Mouse (Mus musculus): ENCODE results near the gene Rtl1. TPM values are rescaled to one million over a fixed set of nuclear protein-coding genes. Genes with fewer than 3 reads are reported as not detected.

Rtl1 gene
- 0.02 and 0.04 TPM in 2 replicates for polyA plus RNA-seq (2012; rRNA removed)

DNA sequence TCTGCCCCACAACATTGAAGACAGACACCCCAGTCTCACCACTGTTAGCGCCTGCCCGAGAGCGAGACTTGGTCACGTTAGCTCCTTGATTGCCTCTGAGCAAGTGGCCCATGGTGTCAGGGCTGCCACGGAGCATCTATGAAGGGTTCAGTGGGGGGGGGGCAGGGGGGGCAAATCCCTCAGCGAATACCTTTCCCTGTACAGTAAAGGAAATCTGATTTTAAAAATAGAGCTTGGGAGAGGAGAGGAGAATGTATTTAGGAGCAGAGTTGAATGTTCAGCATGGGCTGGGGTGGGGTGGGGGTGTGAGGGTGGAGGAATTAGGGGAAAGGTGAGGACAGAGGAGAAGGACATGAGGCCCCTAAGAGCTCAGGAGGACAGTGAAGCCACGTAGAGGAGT lies at the start of gene Rtl1:
TSS of gene Rtl1 (minus strand) at position 101 of the 400 bp plus-strand sequence.
- Histone ChIP-seq H3K27ac (ENCODE audit: insufficient read depth, low read length) (no peak within 1 kb of the TSS), H3K4me1 (ENCODE audit: control insufficient read depth, insufficient read depth, low read length) (peaks cover 2% of the 10 kb centered on the region; the same call in 1 of the 2 replicates), H3K4me3 (ENCODE audit: insufficient read depth, low read length) (no peak within 1 kb of the TSS)
- TF ChIP-seq POLR2A (IDR thresholded peaks at IDR 0.05; ENCODE audit: extremely low read depth, insufficient read depth, low read length): no peak
- no peak for TF ChIP-seq CTCF (IDR thresholded peaks at IDR 0.05; ENCODE audit: extremely low read depth, insufficient read depth, low read length)

DNA sequence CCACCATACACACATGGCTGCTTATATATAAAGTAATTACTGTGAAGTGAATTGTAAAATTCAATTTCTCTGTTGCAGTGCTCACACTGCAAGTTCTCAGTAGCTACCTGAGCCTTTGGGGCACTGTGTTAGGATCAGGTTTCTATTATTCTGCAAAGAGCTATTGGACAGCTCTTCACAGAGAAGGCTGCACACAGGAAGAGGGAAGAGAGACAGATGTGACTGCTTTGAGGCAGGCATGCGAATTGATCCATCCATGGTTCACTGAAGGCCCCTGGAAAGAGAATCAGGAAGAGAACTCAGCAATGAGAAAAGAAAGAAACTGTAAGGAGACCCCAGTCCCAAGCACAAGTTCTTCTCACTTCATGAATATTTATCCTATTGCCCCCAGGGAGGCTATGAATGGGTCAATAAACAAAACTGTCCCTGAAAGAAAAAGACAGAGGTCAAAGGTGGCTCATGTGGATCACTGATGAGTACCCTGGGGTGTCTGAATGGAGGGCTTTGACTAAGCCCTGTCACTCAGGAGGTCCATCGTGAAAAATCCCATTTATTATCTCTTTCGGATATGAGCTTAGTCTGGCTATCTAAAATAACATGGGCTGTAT lies 40.5 kb upstream of the Rtl1 start:
- Histone ChIP-seq H3K27ac (ENCODE audit: insufficient read depth, low read length) (no peak overlapping the region), H3K4me1 (ENCODE audit: control insufficient read depth, insufficient read depth, low read length) (no peaks in the 10 kb centered on the region), H3K4me3 (ENCODE audit: insufficient read depth, low read length) (no peak overlapping the region)
- no peak for TF ChIP-seq POLR2A (IDR thresholded peaks at IDR 0.05; ENCODE audit: extremely low read depth, insufficient read depth, low read length)
- no peak for TF ChIP-seq CTCF (IDR thresholded peaks at IDR 0.05; ENCODE audit: extremely low read depth, insufficient read depth, low read length)

DNA sequence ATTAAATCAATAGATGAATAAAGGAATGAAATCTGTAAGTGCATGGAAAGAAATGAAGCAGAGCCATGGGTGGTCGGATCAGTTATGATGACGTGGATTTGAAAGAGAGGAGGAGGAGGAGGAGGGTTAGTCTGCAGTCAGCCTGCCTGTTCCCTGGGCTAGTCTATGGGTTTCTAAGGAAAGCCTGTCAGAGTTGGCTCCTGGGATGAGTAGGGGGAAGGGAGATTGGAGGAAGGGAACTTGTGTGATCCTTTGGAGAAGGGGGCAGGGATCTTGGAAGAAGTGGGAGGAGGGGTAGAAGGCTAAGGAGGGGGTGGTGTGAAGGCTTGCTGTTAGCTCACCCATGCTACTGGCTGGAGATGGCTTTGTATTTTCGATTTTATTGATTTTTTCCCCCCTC lies 31.9 kb upstream of the Rtl1 start:
- Histone ChIP-seq H3K4me3 (ENCODE audit: insufficient read depth, low read length) (no peak overlapping the region), H3K4me1 (ENCODE audit: control insufficient read depth, insufficient read depth, low read length) (no peaks in the 10 kb centered on the region; the same call in 1 of the 2 replicates), H3K27ac (ENCODE audit: insufficient read depth, low read length) (no peak overlapping the region)
- no peak for TF ChIP-seq CTCF (IDR thresholded peaks at IDR 0.05; ENCODE audit: extremely low read depth, insufficient read depth, low read length)
- TF ChIP-seq POLR2A (IDR thresholded peaks at IDR 0.05; ENCODE audit: extremely low read depth, insufficient read depth, low read length): no peak

DNA sequence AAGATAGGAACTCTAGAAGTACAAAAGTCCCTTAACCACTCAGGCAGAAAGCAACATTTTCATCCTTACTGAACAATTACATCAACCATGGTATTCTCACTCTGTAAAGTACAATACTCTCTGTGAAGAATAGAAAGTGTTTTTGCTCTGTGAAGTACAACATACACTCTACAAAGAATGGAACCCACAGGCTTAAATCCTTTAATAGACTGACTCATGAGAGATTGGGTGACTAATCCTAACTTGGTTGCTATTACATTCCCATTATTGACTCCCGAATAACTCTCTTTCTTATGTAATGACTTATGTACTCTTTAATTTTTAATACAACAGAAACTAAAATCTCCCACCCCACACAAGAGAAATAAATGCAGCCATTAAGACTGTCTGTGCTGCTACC lies 28.8 kb upstream of the Rtl1 start:
- TF ChIP-seq CTCF (IDR thresholded peaks at IDR 0.05; ENCODE audit: extremely low read depth, insufficient read depth, low read length) (no peak), POLR2A (IDR thresholded peaks at IDR 0.05; ENCODE audit: extremely low read depth, insufficient read depth, low read length) (no peak)
- no peak overlapping the region for H3K27ac ChIP-seq (ENCODE audit: insufficient read depth, low read length)

DNA sequence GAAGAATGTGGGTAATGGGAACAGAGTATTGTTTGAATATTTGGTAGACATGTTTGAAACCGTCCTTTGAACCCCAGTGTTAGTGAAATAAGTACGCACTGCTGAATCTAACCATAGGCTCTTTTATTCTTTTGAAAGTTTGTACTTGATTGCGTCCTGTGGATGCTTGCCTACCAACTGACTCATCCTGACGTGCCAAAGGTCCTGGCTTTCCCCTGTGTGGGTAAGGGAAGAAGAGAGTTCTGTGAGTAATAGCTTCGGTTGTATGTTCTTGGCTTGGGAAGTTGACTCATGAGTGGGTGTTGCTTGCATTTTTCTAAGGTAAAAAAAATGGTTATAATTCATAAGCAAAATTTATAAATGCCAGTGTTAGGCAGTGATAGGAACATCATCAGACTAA lies 26.8 kb upstream of the Rtl1 start:
- Histone ChIP-seq H3K4me3 (ENCODE audit: insufficient read depth, low read length) (no peak overlapping the region), H3K27ac (ENCODE audit: insufficient read depth, low read length) (no peak overlapping the region), H3K4me1 (ENCODE audit: control insufficient read depth, insufficient read depth, low read length) (no peaks in the 10 kb centered on the region; the same call in 1 of the 2 replicates)
- TF ChIP-seq CTCF (IDR thresholded peaks at IDR 0.05; ENCODE audit: extremely low read depth, insufficient read depth, low read length) (no peak), POLR2A (IDR thresholded peaks at IDR 0.05; ENCODE audit: extremely low read depth, insufficient read depth, low read length) (no peak)

More for the DNA sequence above, 28.8 kb upstream of the Rtl1 start:
- Histone ChIP-seq H3K4me1 (ENCODE audit: control insufficient read depth, insufficient read depth, low read length) (no peaks in the 10 kb centered on the region; the same call in 1 of the 2 replicates), H3K4me3 (ENCODE audit: insufficient read depth, low read length) (no peak overlapping the region)

DNA sequence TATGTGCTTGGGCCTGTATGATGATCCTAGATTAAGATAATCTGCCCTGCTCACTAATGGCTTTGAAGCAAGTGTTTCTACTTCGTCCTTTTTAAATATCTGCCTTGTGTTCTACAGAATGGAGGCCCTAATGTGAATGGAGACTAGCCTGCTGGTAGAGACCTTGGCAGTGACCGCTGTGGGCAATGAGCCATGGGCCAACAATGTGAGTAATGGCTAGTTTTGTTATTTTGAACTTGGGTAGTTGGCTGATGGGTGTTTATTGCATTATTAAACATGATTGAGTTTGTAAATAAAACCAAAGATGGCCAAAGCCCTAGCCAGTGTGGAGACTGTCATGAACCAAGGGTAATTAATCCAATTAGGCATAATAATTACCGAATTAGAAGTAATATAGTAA lies 20.1 kb upstream of the Rtl1 start:
- Histone ChIP-seq H3K4me1 (ENCODE audit: control insufficient read depth, insufficient read depth, low read length) (no peaks in the 10 kb centered on the region), H3K27ac (ENCODE audit: insufficient read depth, low read length) (no peak overlapping the region), H3K4me3 (ENCODE audit: insufficient read depth, low read length) (no peak overlapping the region)
- TF ChIP-seq CTCF (IDR thresholded peaks at IDR 0.05; ENCODE audit: extremely low read depth, insufficient read depth, low read length): no peak
- no peak for TF ChIP-seq POLR2A (IDR thresholded peaks at IDR 0.05; ENCODE audit: extremely low read depth, insufficient read depth, low read length)

DNA sequence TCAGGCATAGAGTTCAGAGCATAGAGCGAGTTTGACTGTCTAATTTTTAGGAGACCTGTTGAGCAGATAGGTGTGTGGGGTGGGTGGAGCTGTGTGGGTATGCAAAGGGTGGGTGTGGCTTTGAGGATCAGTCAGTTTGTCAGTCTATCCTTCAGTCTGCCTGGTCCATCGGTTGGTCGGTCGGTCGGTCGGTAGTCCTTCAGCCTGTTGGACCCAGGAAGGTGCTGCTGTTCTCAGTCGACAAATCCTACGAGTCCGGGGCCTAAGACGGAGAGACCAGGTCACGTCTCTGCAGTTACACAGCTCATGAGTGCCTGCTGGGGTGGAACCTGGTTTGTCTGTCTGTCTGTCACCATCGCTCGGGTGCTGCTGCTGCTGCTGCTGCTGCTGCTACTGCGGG lies 17.9 kb upstream of the Rtl1 start:
- no peak overlapping the region for H3K27ac ChIP-seq (ENCODE audit: insufficient read depth, low read length)
- H3K4me3 ChIP-seq (ENCODE audit: insufficient read depth, low read length): no peak overlapping the region
- H3K4me1 ChIP-seq (ENCODE audit: control insufficient read depth, insufficient read depth, low read length): 0 out of 2 replicates have a peak, but pooled peaks cover 1% of the 10 kb centered on the region
- TF ChIP-seq CTCF (IDR thresholded peaks at IDR 0.05; ENCODE audit: extremely low read depth, insufficient read depth, low read length) (no peak), POLR2A (IDR thresholded peaks at IDR 0.05; ENCODE audit: extremely low read depth, insufficient read depth, low read length) (no peak)

DNA sequence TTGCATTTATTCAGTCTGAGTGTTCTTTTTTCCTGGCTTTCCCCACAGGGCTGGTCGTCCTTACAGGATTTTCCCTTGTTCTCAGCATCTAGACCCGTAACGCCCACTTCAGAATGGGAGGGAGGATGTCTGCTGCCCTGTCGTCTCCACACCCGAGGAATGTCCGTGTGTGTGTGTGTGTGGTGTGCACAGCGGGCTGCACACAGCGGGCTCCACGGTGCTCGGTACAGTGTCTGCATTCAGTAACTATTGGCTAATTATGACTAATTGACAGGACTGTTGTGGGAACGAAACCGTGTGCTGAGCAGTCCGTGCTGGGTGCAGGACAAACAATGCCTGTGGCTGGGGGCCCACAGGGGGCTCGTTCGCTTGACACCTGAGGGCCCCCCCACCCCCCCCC lies 17.0 kb upstream of the Rtl1 start:
- Histone ChIP-seq H3K4me1 (ENCODE audit: control insufficient read depth, insufficient read depth, low read length) (0 out of 2 replicates have a peak, but pooled peaks cover 1% of the 10 kb centered on the region), H3K4me3 (ENCODE audit: insufficient read depth, low read length) (no peak overlapping the region), H3K27ac (ENCODE audit: insufficient read depth, low read length) (no peak overlapping the region)
- TF ChIP-seq POLR2A (IDR thresholded peaks at IDR 0.05; ENCODE audit: extremely low read depth, insufficient read depth, low read length) (no peak), CTCF (IDR thresholded peaks at IDR 0.05; ENCODE audit: extremely low read depth, insufficient read depth, low read length) (no peak)

DNA sequence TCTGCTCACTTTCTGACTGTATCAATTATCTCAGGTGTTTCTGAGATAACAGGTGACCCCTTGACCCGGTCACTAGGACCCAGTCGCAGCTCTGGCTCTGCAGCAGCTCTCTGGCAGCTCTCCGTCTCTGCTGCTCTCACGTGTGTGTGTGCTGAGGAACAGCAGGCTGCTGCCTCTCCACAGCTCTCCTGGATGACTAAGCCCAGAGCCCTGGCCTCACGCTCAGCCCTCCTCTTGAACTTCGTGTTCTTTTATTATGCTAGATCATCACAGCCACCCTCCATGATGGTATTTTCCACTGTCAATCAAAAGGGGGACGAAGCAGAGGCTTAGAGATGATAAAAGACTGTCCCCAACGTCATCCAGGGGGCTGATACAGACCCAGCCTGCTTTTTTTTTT lies 15.2 kb upstream of the Rtl1 start:
- TF ChIP-seq CTCF (IDR thresholded peaks at IDR 0.05; ENCODE audit: extremely low read depth, insufficient read depth, low read length) (no peak), POLR2A (IDR thresholded peaks at IDR 0.05; ENCODE audit: extremely low read depth, insufficient read depth, low read length) (0 out of 2 replicates have a peak, but pooled peaks have one; percentile 31)
- Histone ChIP-seq H3K4me1 (ENCODE audit: control insufficient read depth, insufficient read depth, low read length) (0 out of 2 replicates have a peak, but pooled peaks cover 1% of the 10 kb centered on the region), H3K27ac (ENCODE audit: insufficient read depth, low read length) (peak overlapping the region; percentile 56; the same call in 1 of the 2 replicates), H3K4me3 (ENCODE audit: insufficient read depth, low read length) (no peak overlapping the region)

DNA sequence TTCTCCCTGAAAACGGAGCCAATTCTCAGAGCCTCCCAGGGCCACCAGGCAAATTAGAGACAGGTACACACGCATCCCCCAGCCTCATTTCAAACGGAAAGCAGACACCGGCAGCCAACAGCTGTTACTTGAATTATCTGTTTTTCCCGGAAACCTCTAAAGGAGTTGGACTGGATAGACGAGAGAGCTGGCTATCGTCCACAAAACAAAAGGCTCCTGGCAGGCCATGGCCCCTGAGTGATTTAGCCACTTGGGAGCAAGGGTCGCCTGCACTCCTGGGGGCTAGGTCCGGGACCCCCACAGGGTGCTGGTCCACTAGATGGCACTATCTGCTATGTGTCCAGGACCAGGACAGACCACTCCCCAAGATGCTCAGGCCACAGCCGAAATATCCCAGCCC lies 14.3 kb upstream of the Rtl1 start:
- Histone ChIP-seq H3K27ac (ENCODE audit: insufficient read depth, low read length) (no peak overlapping the region), H3K4me3 (ENCODE audit: insufficient read depth, low read length) (no peak overlapping the region), H3K4me1 (ENCODE audit: control insufficient read depth, insufficient read depth, low read length) (0 out of 2 replicates have a peak, but pooled peaks cover 1% of the 10 kb centered on the region)
- TF ChIP-seq CTCF (IDR thresholded peaks at IDR 0.05; ENCODE audit: extremely low read depth, insufficient read depth, low read length) (no peak), POLR2A (IDR thresholded peaks at IDR 0.05; ENCODE audit: extremely low read depth, insufficient read depth, low read length) (no peak)

All from cortical plate, adult 2 months (tissue).